Mouse (Mus musculus) forebrain, embryonic 16.5 days (tissue): ENCODE measurements around the gene Hip1r. TPM values are rescaled to one million over a fixed set of nuclear protein-coding genes. Genes with fewer than 3 reads are reported as not detected.
"Not testable (repeated sequence)": the region's sequence is repeated elsewhere in the genome, so short reads cannot be mapped to it uniquely, and the experiment has no call there.

Experiments
- ATAC-seq: fragments of 200-750 bp; cut with Nextera tagmentation; 2 replicates; pipeline ENCODE4 v1.8.0; 2017; ENCODE audit warnings: mild to moderate bottlenecking, moderate library complexity
- H3K27ac ChIP-seq: fragments of 300-500 bp; sonication (generic); 2 replicates; pipeline ENCODE4 v1.5.1; 2014; ENCODE audit warnings: low read length, control low read depth
- H3K27me3 ChIP-seq: fragments of 300-500 bp; sonication (generic); replicated peaks from 2 replicates; pipeline ENCODE4 v1.6.1; 2014; ENCODE audit warnings: low read length; ENCODE audit not compliant: control insufficient read depth, insufficient read depth
- H3K36me3 ChIP-seq: fragments of 300-500 bp; sonication (generic); 2 replicates; pipeline ENCODE4 v1.6.1; 2014; ENCODE audit not compliant: control insufficient read depth, insufficient read depth
- H3K4me1 ChIP-seq: fragments of 300-500 bp; sonication (generic); replicated peaks from 2 replicates; pipeline ENCODE4 v1.6.1; 2014; ENCODE audit warnings: low read length; ENCODE audit not compliant: control insufficient read depth, insufficient read depth
- H3K4me2 ChIP-seq: fragments of 300-500 bp; sonication (generic); 2 replicates; pipeline ENCODE4 v1.6.1; 2014; ENCODE audit warnings: mild to moderate bottlenecking, low read length, control low read depth
- H3K4me3 ChIP-seq: fragments of 300-500 bp; sonication (generic); replicated peaks from 2 replicates; pipeline ENCODE4 v1.5.1; 2014; ENCODE audit warnings: mild to moderate bottlenecking, low read length, control low read depth
- H3K9ac ChIP-seq: fragments of 300-500 bp; sonication (generic); replicated peaks from 2 replicates; pipeline ENCODE4 v1.6.1; 2014; ENCODE audit warnings: low read depth, low read length, control low read depth
- H3K9me3 ChIP-seq: fragments of 300-500 bp; sonication (generic); 2 replicates; pipeline ENCODE4 v1.6.1; 2016; ENCODE audit warnings: low read length; ENCODE audit not compliant: control insufficient read depth
- WGBS: fragments of 180-500 bp; shearing (Covaris S2); extraction: QIAGEN DNeasy Blood & Tissue Kit; methylation state at CpG from one replicate; pipeline ENCODE4 v1.1.7; 2014; 5-methylcytosine and 5-hydroxymethylcytosine counted together
- polyA plus RNA-seq: library from polyadenylated mRNA; unstranded; fragments of >200 nt; fragmentation: Nextera tagmentation; extraction: Ambion mirVana; gene quantifications from 2 replicates; pipeline ENCODE4 v1.2.1, GENCODE M21; 2015

Hip1r gene
- polyA plus RNA-seq, 1 experiment from 2014 or later = 35.7 TPM

- Histone ChIP-seq H3K4me1 (peaks cover 23% of the 10 kb centered on the region), H3K4me2 (no peak overlapping the region), H3K4me3 (no peak overlapping the region), H3K27ac (peak overlapping the region; percentile 87), H3K9ac (no peak overlapping the region), H3K36me3 (no peaks in the 10 kb centered on the region), H3K27me3 (no peaks in the 10 kb centered on the region), H3K9me3 (no peaks in the 10 kb centered on the region)
- WGBS = 47% methylated on average over 5 of the region's 5 CpGs
- no peak for ATAC-seq
Observed at GRCm38 (mm10) chr5:124043999-124044398, 70.6 kb downstream of the Hip1r start.

GRCm38 (mm10) chr5:124045453-124046010 lies 72.1 kb downstream of the Hip1r start:
- H3K9ac ChIP-seq = peak overlapping the region; percentile 32; the same call in 1 of the 2 replicates
- no peak overlapping the region for H3K4me3 ChIP-seq
- WGBS = 21% methylated on average over 11 of the region's 11 CpGs
- peaks cover 25% of the 10 kb centered on the region for H3K4me1 ChIP-seq
- peak; percentile 47 for ATAC-seq
- no peaks in the 10 kb centered on the region for H3K9me3 ChIP-seq
- no peak overlapping the region for H3K4me2 ChIP-seq
- H3K27ac ChIP-seq = peak overlapping the region; percentile 91
- H3K36me3 ChIP-seq = no peaks in the 10 kb centered on the region
- H3K27me3 ChIP-seq = no peaks in the 10 kb centered on the region

DNA sequence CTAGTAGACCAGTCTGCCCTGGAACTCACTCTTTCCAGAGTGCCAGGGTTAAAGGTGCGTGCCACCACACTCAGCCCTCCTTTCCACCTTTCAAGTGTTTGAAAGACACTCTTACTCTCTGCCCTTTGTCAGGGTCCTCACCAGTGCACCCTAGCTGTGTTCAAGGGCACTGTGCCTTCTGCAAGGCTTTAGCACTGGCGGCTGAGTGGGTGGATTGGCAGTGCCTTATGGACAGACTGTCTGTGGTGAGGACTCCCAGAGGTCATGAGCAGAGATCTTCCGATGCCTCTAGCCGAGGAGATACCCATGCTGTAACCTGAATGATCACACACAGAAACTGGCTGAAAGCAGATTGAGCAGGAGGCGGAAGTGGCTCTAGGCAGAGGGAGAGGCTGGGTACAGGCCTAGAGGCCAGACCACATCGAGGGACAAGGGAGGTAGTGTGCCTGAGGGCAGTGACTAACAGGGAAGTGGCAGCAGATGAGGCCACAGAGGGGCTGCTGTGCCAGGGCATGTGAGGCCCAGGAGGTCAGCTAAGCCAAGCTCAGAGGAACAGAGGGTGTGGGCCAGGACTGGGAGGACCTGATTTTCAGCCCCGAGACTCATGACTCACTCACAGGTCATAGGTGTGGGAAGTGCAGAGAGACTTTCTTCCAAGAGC lies 73.4 kb downstream of the Hip1r start:
- no peak for ATAC-seq
- no peak overlapping the region for H3K4me2 ChIP-seq
- no peak overlapping the region for H3K27ac ChIP-seq
- H3K4me3 ChIP-seq = no peak overlapping the region
- no peaks in the 10 kb centered on the region for H3K9me3 ChIP-seq
- H3K27me3 ChIP-seq = no peaks in the 10 kb centered on the region
- peaks cover 25% of the 10 kb centered on the region for H3K4me1 ChIP-seq
- no peak overlapping the region for H3K9ac ChIP-seq
- 84% methylated on average over 7 of the region's 7 CpGs for WGBS
- no peaks in the 10 kb centered on the region for H3K36me3 ChIP-seq

DNA sequence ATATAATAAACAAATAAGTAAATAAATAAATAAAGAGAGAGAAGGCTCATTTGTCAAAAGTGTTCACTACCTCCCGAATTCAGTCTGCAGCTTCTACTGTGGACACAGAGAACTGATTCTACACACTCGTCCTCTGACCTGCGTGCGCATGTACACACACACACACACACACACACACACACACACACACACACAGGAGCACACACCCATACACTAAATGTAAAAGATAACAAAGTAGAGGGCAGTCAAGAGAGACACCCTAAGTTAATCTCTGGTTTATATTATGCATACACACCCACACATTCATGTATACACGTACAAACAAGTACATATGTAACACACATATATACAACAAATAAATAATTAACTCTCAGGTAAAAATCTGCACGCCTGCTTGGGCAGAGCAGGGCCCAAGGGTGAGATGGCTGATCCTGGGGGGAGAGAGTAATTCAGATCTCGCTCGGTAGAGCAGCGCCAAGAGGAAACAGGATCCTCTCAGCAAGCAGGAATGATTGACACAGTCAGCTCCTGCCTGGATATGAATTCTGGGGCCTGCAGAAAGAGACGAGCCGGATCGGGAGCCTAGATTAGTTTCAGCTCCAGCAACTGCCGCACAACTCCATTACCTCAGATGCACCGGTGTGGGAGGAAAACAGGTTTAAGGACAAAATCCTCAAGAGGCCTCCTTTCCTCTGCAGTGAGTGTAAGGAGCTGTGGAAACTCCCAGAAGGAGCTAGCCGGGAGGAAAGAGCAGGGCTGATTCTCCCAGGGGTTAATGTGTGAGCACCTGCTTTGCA lies 76.0 kb downstream of the Hip1r start:
- no peak for ATAC-seq
- Histone ChIP-seq H3K9ac (0 out of 2 replicates have a peak overlapping the region, but pooled peaks have one; percentile 8), H3K36me3 (no peaks in the 10 kb centered on the region), H3K4me3 (no peak overlapping the region), H3K27me3 (no peaks in the 10 kb centered on the region), H3K9me3 (no peaks in the 10 kb centered on the region), H3K27ac (no peak overlapping the region), H3K4me2 (no peak overlapping the region), H3K4me1 (peaks cover 14% of the 10 kb centered on the region)
- 71% methylated on average over 15 of the region's 15 CpGs for WGBS

GRCm38 (mm10) chr5:124050095-124051050 lies 76.9 kb downstream of the Hip1r start:
- ATAC-seq = no peak
- H3K27me3 ChIP-seq = no peaks in the 10 kb centered on the region
- H3K36me3 ChIP-seq = no peaks in the 10 kb centered on the region
- no peak overlapping the region for H3K4me2 ChIP-seq
- H3K4me3 ChIP-seq = no peak overlapping the region
- 0 out of 2 replicates have a peak overlapping the region, but pooled peaks have one; percentile 8 for H3K9ac ChIP-seq
- no peak overlapping the region for H3K27ac ChIP-seq
- H3K4me1 ChIP-seq = peaks cover 11% of the 10 kb centered on the region
- 68% methylated on average over 14 of the region's 14 CpGs for WGBS
- no peaks in the 10 kb centered on the region for H3K9me3 ChIP-seq

DNA sequence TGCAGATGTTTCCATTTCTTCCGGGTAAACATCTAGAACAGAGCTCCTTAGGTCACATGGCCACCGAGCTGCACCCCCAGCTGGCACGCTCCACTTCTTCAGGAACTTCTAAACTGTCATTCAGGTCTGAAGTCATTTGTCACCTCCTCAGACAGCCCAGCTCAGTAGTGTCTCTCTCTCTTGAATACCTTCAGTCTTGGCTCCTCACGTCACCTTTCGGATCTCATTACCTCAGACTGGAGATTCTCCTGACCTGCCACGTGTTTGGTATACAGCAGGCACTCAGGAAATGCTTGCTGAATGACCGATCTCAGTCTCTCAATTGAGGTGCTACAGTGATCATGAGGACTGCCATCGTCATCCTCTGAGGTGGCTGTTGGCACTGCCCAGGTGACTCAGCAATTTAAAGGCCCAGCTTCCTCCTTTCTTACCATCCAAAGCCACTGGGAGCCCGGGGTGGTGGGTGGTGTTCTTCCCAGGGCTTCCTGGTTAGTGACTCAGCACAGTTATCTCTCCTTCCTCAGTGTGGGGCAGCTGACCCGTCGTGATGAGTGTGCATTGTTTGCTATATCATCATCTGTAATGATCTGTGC lies 78.6 kb downstream of the Hip1r start:
- no peak overlapping the region for H3K27ac ChIP-seq
- H3K4me2 ChIP-seq = no peak overlapping the region
- no peaks in the 10 kb centered on the region for H3K9me3 ChIP-seq
- H3K9ac ChIP-seq = no peak overlapping the region
- no peak overlapping the region for H3K4me3 ChIP-seq
- WGBS = 86% methylated on average over 11 of the region's 11 CpGs
- 0 out of 2 replicates have a peak, but pooled peaks cover 2% of the 10 kb centered on the region for H3K4me1 ChIP-seq
- H3K36me3 ChIP-seq = no peaks in the 10 kb centered on the region
- ATAC-seq = no peak
- H3K27me3 ChIP-seq = no peaks in the 10 kb centered on the region

DNA sequence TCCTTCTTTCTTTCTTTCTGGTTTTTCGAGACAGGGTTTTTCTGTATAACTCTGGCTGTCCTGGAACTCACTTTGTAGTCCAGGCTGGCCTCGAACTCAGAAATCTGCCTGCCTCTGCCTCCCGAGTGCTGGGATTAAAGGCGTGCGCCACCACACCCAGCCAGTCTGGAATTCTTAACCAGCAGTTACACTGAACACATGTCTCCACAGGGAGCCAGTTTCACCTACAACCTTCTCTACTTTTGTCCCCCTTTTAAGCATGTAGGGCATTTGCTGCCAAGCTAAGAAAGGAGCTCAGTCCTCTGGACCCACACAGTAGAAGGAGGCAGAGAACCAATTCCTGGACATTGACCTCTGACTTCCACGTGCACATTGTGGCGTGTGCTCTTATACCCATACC lies 79.2 kb downstream of the Hip1r start:
- not testable (repeated sequence) for H3K36me3 ChIP-seq, H3K9me3 ChIP-seq, H3K27me3 ChIP-seq, H3K9ac ChIP-seq, ATAC-seq, H3K4me3 ChIP-seq, H3K27ac ChIP-seq, H3K4me2 ChIP-seq, H3K4me1 ChIP-seq
- 92% methylated on average over 7 of the region's 7 CpGs for WGBS
